18 mouse cellular contexts compared by ENCODE assay signal in the genomic region with DNA sequence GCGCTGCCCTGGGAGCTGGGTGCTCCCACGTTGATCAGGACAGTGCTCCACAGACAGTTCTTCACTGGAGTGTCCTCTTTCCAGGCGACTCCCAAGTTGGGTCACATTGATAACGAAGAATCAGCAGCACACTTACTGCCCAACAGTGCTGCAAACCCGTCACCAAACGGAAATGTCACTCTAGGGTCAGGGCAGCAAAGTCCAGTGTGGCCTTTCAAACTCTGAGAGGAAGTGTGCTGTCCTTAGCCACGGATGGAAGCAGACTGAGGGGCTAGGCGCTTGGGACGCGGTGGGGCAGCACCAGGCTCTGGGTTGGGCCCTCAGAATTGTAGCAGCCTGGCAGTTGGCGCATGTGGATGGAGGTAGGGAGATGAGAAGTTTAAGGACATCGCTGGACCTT. TPM values are rescaled to one million over a fixed set of nuclear protein-coding genes. Genes with fewer than 3 reads are reported as not detected.
DNase-seq lines count a peak whose midpoint lies in the region; ATAC-seq and TF ChIP-seq lines count a peak whose summit lies in the region.
"Had no signal": no experiment of that assay in that cellular context is flagged by ENCODE, and none has a peak within 500 bp of the region (broad histone marks: within the 10 kb centered on the region; RNA-seq: fewer than 3 reads in every experiment).

No protein-coding gene starts in this region.

- H3K27ac ChIP-seq in heart, postnatal 0 days (ENCODE audit: low read depth) = peak overlapping the region; percentile 2; the same call in 1 of the 2 replicates
- H3K27ac ChIP-seq in liver, embryonic 12.5 days = no peak overlapping the region
- H3K27ac ChIP-seq in liver, embryonic 11.5 days (ENCODE audit: low read depth, low read length) = no peak overlapping the region
- H3K27ac ChIP-seq: layer of hippocampus, adult 2 months; liver, embryonic 13.5 days; midbrain, embryonic 10.5 days; stomach, embryonic 15.5 days had no signal

- 68% methylated on average over 12 of the region's 12 CpGs for WGBS in heart, postnatal 0 days
- 51% methylated on average over 12 of the region's 12 CpGs for WGBS in liver, embryonic 12.5 days (ENCODE audit: insufficient replicate concordance)
- WGBS in liver, embryonic 11.5 days = 61% methylated on average over 12 of the region's 12 CpGs

- 0 out of 2 replicates have a peak, but pooled peaks cover 6% of the 10 kb centered on the region for H3K4me1 ChIP-seq in heart, postnatal 0 days (ENCODE audit: control insufficient read depth, insufficient read depth)
- peaks cover 6% of the 10 kb centered on the region; the same call in 1 of the 2 replicates for H3K4me1 ChIP-seq in liver, embryonic 12.5 days
- H3K4me1 ChIP-seq in liver, embryonic 11.5 days (replicated peaks; ENCODE audit: control insufficient read depth, insufficient read depth, low read length) = 0 out of 2 replicates have a peak, but pooled peaks cover 4% of the 10 kb centered on the region
- H3K4me1 ChIP-seq: midbrain, embryonic 10.5 days; stomach, embryonic 15.5 days had no signal

- ATAC-seq in heart, postnatal 0 days (ENCODE audit: insufficient read depth, low read depth) = no peak
- 0 out of 2 replicates have a peak, but pooled peaks have one; percentile 18 for ATAC-seq in liver, embryonic 12.5 days
- ATAC-seq in liver, embryonic 11.5 days (replicated peaks; ENCODE audit: low FRiP score) = no peak
- ATAC-seq: CD4-positive, CD25-positive, alpha-beta regulatory T cell, adult 4 months had no signal

- no peaks in the 10 kb centered on the region for H3K9me3 ChIP-seq in heart, postnatal 0 days (replicated peaks; ENCODE audit: control insufficient read depth, low read length)
- no peaks in the 10 kb centered on the region for H3K9me3 ChIP-seq in liver, embryonic 12.5 days (replicated peaks)
- H3K9me3 ChIP-seq in liver, embryonic 11.5 days (ENCODE audit: control insufficient read depth, low read length) = no peaks in the 10 kb centered on the region
- H3K9me3 ChIP-seq: liver, embryonic 13.5 days; midbrain, embryonic 10.5 days; stomach, embryonic 15.5 days had no signal

- H3K9ac ChIP-seq in heart, postnatal 0 days (replicated peaks; ENCODE audit: low read depth, low read length) = no peak overlapping the region
- H3K9ac ChIP-seq in liver, embryonic 12.5 days = no peak overlapping the region
- no peak overlapping the region for H3K9ac ChIP-seq in liver, embryonic 11.5 days (ENCODE audit: low read depth, low read length)
- H3K9ac ChIP-seq: liver, embryonic 13.5 days; stomach, embryonic 15.5 days had no signal

- DNase-seq in adrenal gland, adult 2 months = peak; percentile 9
- no peak for DNase-seq in adrenal gland, postnatal 25 days
- peak; percentile 6 for DNase-seq in heart, postnatal 0 days (ENCODE audit: low spot score)
- no peak for DNase-seq in heart, adult 8-10 months (ENCODE audit: low spot score)
- no peak for DNase-seq in liver, embryonic 11.5 days (ENCODE audit: low spot score)
- DNase-seq in lung, postnatal 36 days = peak; percentile 41
- DNase-seq in frontal cortex, postnatal 25 days (ENCODE audit: low spot score in 2 of 2) = no peak
- DNase-seq: cerebellum, adult 18-20 months; cerebellum, postnatal 25 days; embryo, embryonic 11 days; liver, embryonic 13.5 days; retina, postnatal 1 day; thymus, adult 2 months had no signal

- H3K4me3 ChIP-seq in heart, postnatal 0 days (ENCODE audit: low read depth, low read length) = no peak overlapping the region
- no peak overlapping the region for H3K4me3 ChIP-seq in liver, embryonic 12.5 days
- H3K4me3 ChIP-seq in liver, embryonic 11.5 days (ENCODE audit: low read depth, low read length) = no peak overlapping the region
- H3K4me3 ChIP-seq: layer of hippocampus, adult 2 months; liver, embryonic 13.5 days; midbrain, embryonic 10.5 days; stomach, embryonic 15.5 days had no signal

- TF ChIP-seq CTCF in heart, postnatal 0 days (IDR thresholded peaks at IDR 0.05; ENCODE audit: low read depth) = no peak

- no peak overlapping the region for H3K4me2 ChIP-seq in heart, postnatal 0 days (ENCODE audit: low read depth, low read length)
- no peak overlapping the region for H3K4me2 ChIP-seq in liver, embryonic 12.5 days
- H3K4me2 ChIP-seq in liver, embryonic 11.5 days = no peak overlapping the region
- H3K4me2 ChIP-seq: liver, embryonic 13.5 days; stomach, embryonic 15.5 days had no signal

- H3K36me3 ChIP-seq in heart, postnatal 0 days (replicated peaks; ENCODE audit: control insufficient read depth, insufficient read depth, low read length) = no peaks in the 10 kb centered on the region
- H3K36me3 ChIP-seq in liver, embryonic 12.5 days = no peaks in the 10 kb centered on the region
- H3K36me3 ChIP-seq in liver, embryonic 11.5 days (ENCODE audit: control insufficient read depth, insufficient read depth, low read length) = no peaks in the 10 kb centered on the region
- H3K36me3 ChIP-seq: liver, embryonic 13.5 days; stomach, embryonic 15.5 days had no signal

- H3K27me3 ChIP-seq in heart, postnatal 0 days (ENCODE audit: control insufficient read depth, insufficient read depth, low read length) = no peaks in the 10 kb centered on the region
- H3K27me3 ChIP-seq in liver, embryonic 12.5 days (replicated peaks) = 0 out of 2 replicates have a peak, but pooled peaks cover 4% of the 10 kb centered on the region
- H3K27me3 ChIP-seq in liver, embryonic 11.5 days (replicated peaks; ENCODE audit: control insufficient read depth, insufficient read depth, low read length) = no peaks in the 10 kb centered on the region
- H3K27me3 ChIP-seq: liver, embryonic 13.5 days; stomach, embryonic 15.5 days had no signal

- no peak for TF ChIP-seq EP300 in heart, postnatal 0 days (IDR thresholded peaks at IDR 0.05; ENCODE audit: low read depth)

RNA-seq across cellular contexts. Expression of a gene that starts 46.5 kb away (rescaled TPM):
- total RNA-seq in adrenal gland, adult 2 months (2021) = 1 to 10 TPM; 5.0 to 7.5 TPM
- 1.5 and 1.8 TPM in 2 replicates for polyA plus RNA-seq in adrenal gland, adult 2 months (2012; rRNA removed)
- 4.9 and 6.3 TPM in 2 replicates for total RNA-seq in adrenal gland, postnatal 25 days (2021)
- 0.19 and 0.50 TPM in 2 replicates for total RNA-seq in heart, postnatal 0 days (2014; rRNA removed; ENCODE audit: low replicate concordance)
- 0.38 and 0.81 TPM in 2 replicates for polyA plus RNA-seq in heart, postnatal 0 days (2015; fragmentation: Nextera tagmentation; extraction: Ambion mirVana)
- 1 to 10 TPM; 1.9 to 4.3 (median 2.8) TPM for total RNA-seq in heart, adult 8-10 months (2022)
- 0.47 and 0.70 TPM in 2 replicates for polyA plus RNA-seq in liver, embryonic 12.5 days (2016; fragmentation: Nextera tagmentation; extraction: Ambion mirVana)
- 1.5 TPM in 2 replicates for polyA plus RNA-seq in liver, embryonic 11.5 days (2014; fragmentation: Nextera tagmentation; extraction: Ambion mirVana)

Comparison
In these comparisons a context has a peak if more than half of its experiments do, and no peak if none do; other contexts are left out.
1. DNase-seq: peak in adrenal gland, adult 2 months (single experiment), heart, postnatal 0 days (single experiment) and lung, postnatal 36 days (single experiment); none in adrenal gland, postnatal 25 days (single experiment), heart, adult 8-10 months (single experiment), liver, embryonic 11.5 days (single experiment) and frontal cortex, postnatal 25 days (0 of 2).